Mouse (Mus musculus): ENCODE measurements around the gene Myo1a.

Gene Myo1a

GRCm38 (mm10) chr10:127734434-127734833 is 29.5 kb downstream of the Myo1a start:
- TF ChIP-seq GATA4 (IDR thresholded peaks at IDR 0.05; ENCODE audit: insufficient replicate concordance, low read length): no peak

DNA sequence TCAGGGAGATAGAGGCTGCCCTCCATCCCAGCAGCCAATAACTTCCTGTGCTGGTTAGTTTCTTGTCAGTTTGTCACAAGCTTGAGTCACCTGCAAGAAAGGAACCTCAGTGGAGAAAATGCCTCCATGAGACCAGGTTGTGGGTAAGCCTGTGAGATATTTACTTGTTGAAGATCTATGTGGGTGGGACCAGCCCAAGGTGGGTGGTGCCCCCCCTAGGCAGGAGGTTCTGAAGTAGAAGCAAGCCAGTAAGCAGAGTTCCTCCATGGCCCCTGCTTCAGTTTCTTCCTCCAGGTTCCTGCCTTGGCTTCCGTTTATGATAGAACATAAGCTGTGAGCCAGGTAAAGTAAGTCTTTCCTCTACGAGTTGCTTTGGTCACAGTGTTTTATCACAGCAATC is 31.3 kb downstream of the Myo1a start:
- TF ChIP-seq GATA4 (IDR thresholded peaks at IDR 0.05; ENCODE audit: insufficient replicate concordance, low read length): no peak

- peak; percentile 83; the same call in 1 of the 2 replicates for TF ChIP-seq GATA4 (IDR thresholded peaks at IDR 0.05; ENCODE audit: insufficient replicate concordance, low read length)
Observed at GRCm38 (mm10) chr10:127736916-127737315, 31.9 kb downstream of the Myo1a start.

DNA sequence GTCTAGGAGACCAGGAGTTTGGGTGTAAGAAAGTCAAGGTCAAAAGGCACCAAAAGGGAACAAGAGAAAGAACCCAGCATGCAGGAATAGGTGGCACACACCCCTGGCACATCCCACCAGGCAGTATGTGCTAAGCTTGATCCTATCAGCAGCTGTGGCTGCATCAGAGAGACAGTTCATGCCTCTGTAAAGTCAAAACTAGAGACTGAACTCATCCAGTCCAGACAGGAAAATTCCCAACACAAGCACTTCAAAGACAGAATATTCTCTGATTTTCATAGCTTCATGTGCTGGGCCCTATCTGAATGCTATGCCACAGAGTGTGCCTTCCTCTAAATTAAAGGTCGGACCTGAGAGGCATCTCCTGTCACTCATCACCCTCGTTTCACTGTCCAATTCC is 32.6 kb downstream of the Myo1a start:
- TF ChIP-seq GATA4 (IDR thresholded peaks at IDR 0.05; ENCODE audit: insufficient replicate concordance, low read length): no peak

GRCm38 (mm10) chr10:127738151-127738882 is 33.3 kb downstream of the Myo1a start:
- TF ChIP-seq GATA4 (IDR thresholded peaks at IDR 0.05; ENCODE audit: insufficient replicate concordance, low read length): peak; percentile 78

DNA sequence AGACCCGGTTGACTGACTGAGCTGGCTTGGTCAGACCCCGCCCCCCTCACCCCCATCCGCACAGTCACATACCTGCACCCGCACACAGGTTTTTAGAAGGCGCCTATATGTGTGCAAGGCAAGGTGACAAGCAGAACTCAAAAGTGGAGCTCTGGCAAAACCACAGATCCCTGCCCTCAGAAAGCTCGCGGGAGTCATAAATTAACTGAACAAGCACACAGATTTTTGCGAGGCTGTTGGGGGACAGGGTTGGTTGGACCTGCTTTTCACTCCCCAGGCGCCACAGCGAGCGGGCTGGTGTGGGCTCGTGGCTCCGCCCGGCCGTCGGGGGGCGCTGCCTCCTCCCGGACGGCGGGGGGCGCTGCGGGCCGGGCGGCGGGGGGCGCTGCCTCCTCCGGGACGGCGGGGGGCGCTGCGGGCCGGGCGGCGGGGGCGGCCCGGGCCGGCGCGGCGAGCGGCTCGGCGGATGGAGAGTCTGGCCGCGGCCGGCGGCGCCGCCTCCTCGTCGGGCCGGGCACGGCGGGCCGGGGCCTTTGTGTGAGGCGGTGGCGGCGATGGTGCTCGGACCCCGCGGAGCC is 34.2 kb downstream of the Myo1a start, which contains the start of gene Zbtb39:
Gene Zbtb39 (plus strand): TSS at position 456 of the 578 bp plus-strand sequence.
- TF ChIP-seq GATA4 (IDR thresholded peaks at IDR 0.05; ENCODE audit: insufficient replicate concordance, low read length): no peak

GRCm38 (mm10) chr10:127739661-127740161 is 34.7 kb downstream of the Myo1a start:
- no peak for TF ChIP-seq GATA4 (IDR thresholded peaks at IDR 0.05; ENCODE audit: insufficient replicate concordance, low read length)

DNA sequence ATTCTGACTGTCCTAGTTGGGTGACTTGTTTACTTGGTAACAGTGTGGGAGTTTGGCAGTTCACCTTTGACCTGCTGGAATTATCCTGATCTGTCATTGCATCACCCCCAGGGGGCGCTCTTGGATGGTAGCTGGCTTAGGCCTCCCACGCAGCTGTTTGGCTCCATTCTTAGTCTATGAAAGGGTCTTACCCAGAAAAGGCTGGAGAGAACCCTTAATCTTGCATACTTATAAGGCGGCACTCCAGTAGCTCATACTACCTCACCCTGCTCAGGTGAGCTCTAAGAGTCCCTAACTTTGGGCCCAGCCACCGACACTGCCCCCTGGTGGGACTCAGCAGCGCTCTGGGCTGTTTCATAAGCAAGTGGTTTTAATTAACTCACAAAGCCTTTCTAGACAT is 39.7 kb downstream of the Myo1a start:
- no peak for TF ChIP-seq GATA4 (IDR thresholded peaks at IDR 0.05; ENCODE audit: insufficient replicate concordance, low read length)

DNA sequence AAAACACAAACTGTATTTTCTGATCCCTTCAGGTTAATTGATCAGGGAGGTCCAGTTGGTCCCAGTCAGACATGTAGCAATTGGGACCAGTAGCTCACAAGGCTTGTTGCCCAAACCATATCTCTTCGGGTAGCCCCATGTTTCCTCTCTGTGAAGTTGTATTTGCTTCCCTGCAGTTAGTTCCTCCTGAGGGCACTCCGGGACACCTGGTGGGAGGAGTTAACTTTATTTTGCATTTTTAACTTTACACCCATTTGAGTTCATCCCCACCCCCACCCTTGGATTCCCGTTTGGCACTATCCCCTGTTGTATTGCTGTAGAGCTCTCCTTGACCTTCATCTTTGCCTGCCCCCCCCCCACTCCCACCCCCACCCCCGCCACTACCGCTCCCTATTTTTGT is 40.9 kb downstream of the Myo1a start:
- TF ChIP-seq GATA4 (IDR thresholded peaks at IDR 0.05; ENCODE audit: insufficient replicate concordance, low read length): peak; percentile 45; the same call in 1 of the 2 replicates

- TF ChIP-seq GATA4 (IDR thresholded peaks at IDR 0.05; ENCODE audit: insufficient replicate concordance, low read length): no peak
Observed at GRCm38 (mm10) chr10:127747254-127747653, 42.3 kb downstream of the Myo1a start.

GRCm38 (mm10) chr10:127748847-127749612 is 44.1 kb downstream of the Myo1a start:
- peak; percentile 97 for TF ChIP-seq GATA4 (IDR thresholded peaks at IDR 0.05; ENCODE audit: insufficient replicate concordance, low read length)

GRCm38 (mm10) chr10:127750136-127750777 is 45.3 kb downstream of the Myo1a start:
- TF ChIP-seq GATA4 (IDR thresholded peaks at IDR 0.05; ENCODE audit: insufficient replicate concordance, low read length): no peak

- peak; percentile 67; the same call in 1 of the 2 replicates for TF ChIP-seq GATA4 (IDR thresholded peaks at IDR 0.05; ENCODE audit: insufficient replicate concordance, low read length)
Observed at GRCm38 (mm10) chr10:127751548-127751947, 46.6 kb downstream of the Myo1a start, which contains the start of gene Gpr182. TSS of gene Gpr182 (minus strand) at chr10:127751732.

DNA sequence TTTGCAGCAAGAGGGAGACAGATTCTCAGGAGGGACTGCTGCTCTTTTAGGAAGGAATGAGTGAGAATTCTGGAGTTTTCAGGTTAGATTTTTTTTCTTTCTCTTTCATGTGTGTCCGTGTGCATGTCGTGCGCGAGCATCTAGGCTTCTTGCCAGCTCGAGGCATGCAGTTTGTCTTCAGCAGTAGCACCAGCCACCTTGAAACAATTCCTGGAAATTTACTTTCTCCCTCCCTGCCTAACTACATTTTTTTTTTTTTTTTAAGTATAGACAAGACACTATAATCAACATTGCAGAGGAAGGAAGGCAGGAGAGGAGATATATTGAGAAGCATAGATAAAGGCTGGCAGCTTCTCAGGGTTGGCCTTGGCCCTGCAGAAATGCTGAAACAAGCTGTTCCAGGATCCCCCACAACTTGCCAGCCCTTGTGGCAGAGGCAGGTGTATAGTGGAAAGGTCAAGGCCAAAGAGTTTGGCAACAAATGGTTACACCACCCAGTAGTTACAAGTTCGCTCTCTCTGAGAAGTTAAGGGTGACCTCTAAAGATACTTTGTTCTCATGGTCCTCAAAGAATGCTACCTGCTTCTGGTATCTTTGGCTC is 49.7 kb downstream of the Myo1a start:
- TF ChIP-seq GATA4 (IDR thresholded peaks at IDR 0.05; ENCODE audit: insufficient replicate concordance, low read length): peak; percentile 93

GRCm38 (mm10) chr10:127755246-127755645 is 50.3 kb downstream of the Myo1a start:
- peak; percentile 92 for TF ChIP-seq GATA4 (IDR thresholded peaks at IDR 0.05; ENCODE audit: insufficient replicate concordance, low read length)

Data from liver, adult (tissue).